Mouse (Mus musculus) liver, embryonic 14.5 days (tissue): ENCODE data around the gene 4933417A18Rik.

Experiments used
- CTCF ChIP-seq: IDR thresholded peaks from 2 replicates; pipeline ENCODE4 v1.5.1; 2016; ENCODE audit warnings: antibody characterized with exemption, low read depth, control low read depth
- EP300 ChIP-seq: IDR thresholded peaks from 2 replicates; pipeline ENCODE4 v1.6.1; 2016; ENCODE audit warnings: antibody characterized with exemption, low read depth

GRCm38 (mm10) chr13:34964866-34965265, 40.7 kb downstream of the 4933417A18Rik start:
- TF ChIP-seq CTCF (no peak), EP300 (no peak)
